Mouse (Mus musculus) c-Kit-negative CD71-positive TER-119-positive erythroid progenitor cells, embryonic 14.5 days (primary cell): ENCODE measurements at regions not wholly inside any gene's neighbourhood (a gene's known extent, or its start where the extent isn't known, plus 50 kb on each side); places are given as distances from the start of the nearest gene placed in this dataset.

Source experiments
- DNase-seq: peaks from one replicate; pipeline ENCODE4 v3.0.0-alpha.2; 2013; ENCODE audit warnings: low read depth, low spot score

GRCm38 (mm10) chr8:73645582-73645981, 292.2 kb upstream of the Large1 start:
- DNase-seq = no peak

GRCm38 (mm10) chr8:73626798-73627197, 273.5 kb upstream of the Large1 start:
- no peak for DNase-seq

DNA sequence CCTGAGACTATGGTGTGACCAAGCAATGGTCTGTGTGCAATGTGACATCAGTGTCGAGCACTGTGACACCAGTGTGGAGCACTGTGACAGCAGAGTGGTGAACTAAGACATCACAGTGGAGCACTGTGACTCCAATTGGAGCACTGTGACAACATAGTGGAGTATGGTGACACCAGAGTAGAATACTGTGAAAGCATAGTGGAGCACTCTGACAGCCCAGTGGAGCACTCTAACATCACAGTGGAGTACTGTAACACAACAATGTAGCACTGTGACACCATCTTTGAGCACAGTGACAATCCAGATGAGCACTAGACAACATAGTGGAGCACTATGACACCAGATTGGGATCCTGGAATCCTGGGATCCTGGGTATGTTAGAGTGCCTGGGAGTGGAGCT, 265.6 kb upstream of the Large1 start:
- peak; percentile 16 for DNase-seq

- no peak for DNase-seq
Measured at GRCm38 (mm10) chr8:73614631-73615030, 261.3 kb upstream of the Large1 start.

DNA sequence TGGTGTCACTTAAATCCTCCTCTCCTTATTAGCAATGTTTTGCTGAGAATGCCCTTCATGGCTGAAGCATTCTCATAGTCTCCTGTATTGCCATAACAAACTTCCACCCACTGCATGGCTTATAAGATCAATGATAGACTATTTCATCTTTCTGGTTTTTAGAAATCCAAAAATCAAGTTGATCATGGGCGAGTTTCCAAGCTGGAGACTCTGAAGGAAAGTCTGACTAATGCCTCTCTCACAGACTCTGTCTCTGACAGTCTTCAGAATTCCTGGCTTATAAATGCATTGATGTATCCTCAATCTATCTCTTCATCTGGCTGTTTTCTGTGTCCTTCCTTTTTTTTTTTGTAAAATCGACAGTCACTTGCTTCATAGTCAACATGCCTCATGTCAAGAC, 260.8 kb upstream of the Large1 start:
- DNase-seq = no peak

DNA sequence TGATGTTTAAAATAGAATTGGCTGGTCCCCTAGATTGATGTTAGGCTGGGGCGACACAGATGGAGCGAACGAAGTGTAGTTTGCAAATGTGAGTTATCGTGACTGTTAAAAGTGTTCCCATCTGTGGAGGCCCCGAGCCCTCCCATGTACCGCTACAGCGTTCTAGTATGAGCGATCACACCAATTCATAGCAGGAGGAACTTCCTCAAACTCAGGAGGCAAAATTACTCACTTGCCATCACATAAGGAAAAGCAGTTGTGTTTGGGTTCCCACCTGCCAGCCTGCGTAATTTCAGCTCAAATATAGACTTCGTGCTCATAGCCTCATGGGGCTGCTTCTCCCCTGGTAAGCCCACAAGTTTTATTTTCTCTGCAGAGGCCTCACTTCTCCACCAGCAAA, 258.2 kb upstream of the Large1 start:
- no peak for DNase-seq

- no peak for DNase-seq
Measured at GRCm38 (mm10) chr8:73570599-73570998, 217.3 kb upstream of the Large1 start.

GRCm38 (mm10) chr8:73569963-73570362, 216.6 kb upstream of the Large1 start:
- DNase-seq = no peak
